Mouse (Mus musculus) urinary bladder, adult 2 months (tissue): ENCODE results near the gene Rgs10. TPM values are rescaled to one million over a fixed set of nuclear protein-coding genes. Genes with fewer than 3 reads are reported as not detected.

Experiments used
- DNase-seq: peaks from one replicate; pipeline ENCODE4 v3.0.0; 2022; ENCODE audit warnings: low spot score
- polyA plus RNA-seq: library from polyadenylated mRNA; depleted of rRNA; stranded (reverse); fragments of >200 nt; gene quantifications from 2 replicates; pipeline ENCODE4 v1.2.3, GENCODE M21; 2012

The Rgs10 gene
- polyA plus RNA-seq, 1 experiment = 36.2 TPM

GRCm38 (mm10) chr7:128374156-128374555 lies 44.4 kb downstream of the Rgs10 start:
- no peak for DNase-seq

GRCm38 (mm10) chr7:128373751-128374150 lies 44.8 kb downstream of the Rgs10 start:
- DNase-seq = no peak

- no peak for DNase-seq
Measured at GRCm38 (mm10) chr7:128372331-128372730, 46.2 kb downstream of the Rgs10 start.

- DNase-seq = no peak
Measured at GRCm38 (mm10) chr7:128369366-128369765, 49.2 kb downstream of the Rgs10 start.

- no peak for DNase-seq
Measured at GRCm38 (mm10) chr7:128368828-128369227, 49.7 kb downstream of the Rgs10 start.

GRCm38 (mm10) chr7:128366654-128367053 lies 51.9 kb downstream of the Rgs10 start:
- DNase-seq = no peak

GRCm38 (mm10) chr7:128365096-128365715 lies 53.4 kb downstream of the Rgs10 start:
- no peak for DNase-seq

- no peak for DNase-seq
Measured at GRCm38 (mm10) chr7:128364526-128364925, 54.0 kb downstream of the Rgs10 start.

- DNase-seq = peak; percentile 28
Measured at GRCm38 (mm10) chr7:128363806-128364205, 54.8 kb downstream of the Rgs10 start.

- peak; percentile 20 for DNase-seq
Measured at GRCm38 (mm10) chr7:128362916-128363315, 55.6 kb downstream of the Rgs10 start.

- peak; percentile 13 for DNase-seq
Measured at GRCm38 (mm10) chr7:128359741-128360140, 58.8 kb downstream of the Rgs10 start.

GRCm38 (mm10) chr7:128359164-128359563 lies 59.4 kb downstream of the Rgs10 start:
- no peak for DNase-seq

GRCm38 (mm10) chr7:128358741-128359140 lies 59.8 kb downstream of the Rgs10 start:
- DNase-seq = peak; percentile 16

GRCm38 (mm10) chr7:128356868-128357755 lies 61.4 kb downstream of the Rgs10 start:
- DNase-seq = no peak

- no peak for DNase-seq
Measured at GRCm38 (mm10) chr7:128355463-128355862, 63.1 kb downstream of the Rgs10 start.

- DNase-seq = no peak
Measured at GRCm38 (mm10) chr7:128352721-128353120, 65.8 kb downstream of the Rgs10 start.

GRCm38 (mm10) chr7:128351176-128351575 lies 67.4 kb downstream of the Rgs10 start:
- no peak for DNase-seq

- no peak for DNase-seq
Measured at GRCm38 (mm10) chr7:128350316-128350715, 68.2 kb downstream of the Rgs10 start.

GRCm38 (mm10) chr7:128349751-128350150 lies 68.8 kb downstream of the Rgs10 start:
- no peak for DNase-seq

- no peak for DNase-seq
Measured at GRCm38 (mm10) chr7:128348608-128349007, 70.0 kb downstream of the Rgs10 start.

- no peak for DNase-seq
Measured at GRCm38 (mm10) chr7:128346991-128347390, 71.6 kb downstream of the Rgs10 start.

- no peak for DNase-seq
Measured at GRCm38 (mm10) chr7:128346522-128346921, 72.0 kb downstream of the Rgs10 start.

- no peak for DNase-seq
Measured at GRCm38 (mm10) chr7:128345691-128346090, 72.9 kb downstream of the Rgs10 start.
